Comparison of ENCODE assay signal across 17 mouse cellular contexts in the genomic region with DNA sequence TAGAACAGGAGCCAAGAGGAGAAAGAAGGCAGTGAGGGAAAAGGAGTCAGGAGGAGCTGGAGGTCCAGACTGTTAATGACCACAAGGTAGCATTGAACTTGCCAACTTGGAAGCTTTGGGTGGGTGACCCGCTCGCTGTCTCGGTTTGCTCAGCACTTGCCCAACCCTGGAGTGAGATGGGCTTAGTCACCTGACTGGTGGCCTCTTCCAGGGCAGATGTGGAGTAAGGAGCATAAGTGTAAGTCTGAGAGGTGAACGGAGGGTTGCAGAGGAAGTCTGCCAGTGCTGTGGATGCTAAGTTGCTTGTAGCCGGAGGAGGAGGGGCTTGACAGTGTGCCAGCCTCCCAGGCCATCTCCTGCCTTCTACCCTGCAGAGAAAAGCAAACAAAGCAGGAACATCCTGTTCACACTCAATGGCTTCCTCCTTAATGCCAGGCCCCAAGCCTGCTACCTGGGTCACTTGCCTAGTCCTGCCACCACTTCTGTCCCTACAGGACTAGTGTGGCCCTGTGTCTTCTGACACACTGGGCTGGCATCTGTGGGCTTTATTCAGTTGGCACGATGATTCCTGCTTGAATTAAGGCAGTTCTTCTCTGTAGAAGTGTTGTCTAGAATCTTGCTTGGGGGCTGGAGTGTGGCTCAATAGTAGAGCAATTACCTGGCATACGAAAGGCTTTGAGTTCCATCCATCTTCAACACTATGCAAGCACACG. TPM values are rescaled to one million over a fixed set of nuclear protein-coding genes. Genes with fewer than 3 reads are reported as not detected.
DNase-seq lines count a peak whose midpoint lies in the region; ATAC-seq and TF ChIP-seq lines count a peak whose summit lies in the region.
"Had no signal": no experiment of that assay in that cellular context is flagged by ENCODE, and none has a peak within 500 bp of the region (broad histone marks: within the 10 kb centered on the region; RNA-seq: fewer than 3 reads in every experiment).

No protein-coding gene starts in this region.

- H3K4me1 ChIP-seq in lung, embryonic 14.5 days (ENCODE audit: insufficient read depth) = peaks cover 5% of the 10 kb centered on the region; the same call in 1 of the 2 replicates
- H3K4me1 ChIP-seq in lung, adult 2 months (ENCODE audit: control insufficient read depth, insufficient read depth, low read length) = 0 out of 2 replicates have a peak, but pooled peaks cover 3% of the 10 kb centered on the region
- peaks cover 9% of the 10 kb centered on the region for H3K4me1 ChIP-seq in hindbrain, embryonic 16.5 days (ENCODE audit: control insufficient read depth, insufficient read depth, low read depth, low read length)

- ATAC-seq in lung, embryonic 14.5 days (ENCODE audit: insufficient read depth) = no peak
- ATAC-seq in hindbrain, embryonic 16.5 days = no peak

- no peak overlapping the region for H3K27ac ChIP-seq in lung, embryonic 14.5 days (ENCODE audit: low read depth)
- no peak overlapping the region for H3K27ac ChIP-seq in hindbrain, embryonic 16.5 days (ENCODE audit: low read depth, low read length)
- H3K27ac ChIP-seq: heart, embryonic 13.5 days; hindbrain, embryonic 10.5 days; kidney, postnatal 0 days; liver, embryonic 14.5 days; neural tube, embryonic 15.5 days had no signal

- 77% methylated on average over 8 of the region's 8 CpGs for WGBS in lung, embryonic 14.5 days
- WGBS in lung, adult 2 months = 72% methylated on average over 8 of the region's 8 CpGs
- WGBS in hindbrain, embryonic 16.5 days = 90% methylated on average over 8 of the region's 8 CpGs

- H3K4me3 ChIP-seq in lung, embryonic 14.5 days (ENCODE audit: low read depth, low read length) = no peak overlapping the region
- no peak overlapping the region for H3K4me3 ChIP-seq in lung, adult 2 months (replicated peaks; ENCODE audit: extremely low read depth, low read depth, low read length)
- no peak overlapping the region for H3K4me3 ChIP-seq in hindbrain, embryonic 16.5 days (ENCODE audit: low read length)
- H3K4me3 ChIP-seq: heart, embryonic 13.5 days; hindbrain, embryonic 10.5 days; neural tube, embryonic 15.5 days had no signal

- H3K36me3 ChIP-seq in lung, embryonic 14.5 days (ENCODE audit: insufficient read depth) = no peaks in the 10 kb centered on the region
- H3K36me3 ChIP-seq in hindbrain, embryonic 16.5 days (ENCODE audit: control insufficient read depth, insufficient read depth, low read length) = no peaks in the 10 kb centered on the region
- H3K36me3 ChIP-seq: heart, embryonic 13.5 days; hindbrain, embryonic 10.5 days; neural tube, embryonic 15.5 days had no signal

- no peak for TF ChIP-seq POLR2A in lung, adult 2 months (IDR thresholded peaks at IDR 0.05; ENCODE audit: borderline replicate concordance, extremely low read depth, low read depth, low read length)

- no peak overlapping the region for H3K4me2 ChIP-seq in lung, embryonic 14.5 days
- no peak overlapping the region for H3K4me2 ChIP-seq in hindbrain, embryonic 16.5 days (ENCODE audit: low read length)
- H3K4me2 ChIP-seq: heart, embryonic 13.5 days; neural tube, embryonic 15.5 days had no signal

- peak; percentile 56 for DNase-seq in lung, embryonic 14.5 days
- DNase-seq in lung, adult 2 months = no peak
- peak; percentile 40 for DNase-seq in adrenal gland, postnatal 25 days
- peak; percentile 63 for DNase-seq in kidney, adult 9 months
- peak; percentile 66 to 82 for DNase-seq in lung, postnatal 4 days
- DNase-seq in frontal cortex, postnatal 36 days (ENCODE audit: low spot score in 2 of 2) = no peak
- DNase-seq: cerebellum, adult 11 months; embryo, embryonic 11 days; layer of hippocampus, postnatal 36 days; left cerebral cortex, postnatal 4 days; thymus, adult 18-20 months had no signal

- no peak overlapping the region for H3K9ac ChIP-seq in lung, embryonic 14.5 days
- H3K9ac ChIP-seq in hindbrain, embryonic 16.5 days (ENCODE audit: low read depth, low read length) = no peak overlapping the region
- H3K9ac ChIP-seq: heart, embryonic 13.5 days; liver, embryonic 14.5 days; neural tube, embryonic 15.5 days had no signal

- TF ChIP-seq CTCF in lung, embryonic 14.5 days (IDR thresholded peaks at IDR 0.05; ENCODE audit: low read depth) = no peak
- no peak for TF ChIP-seq CTCF in lung, adult 2 months (IDR thresholded peaks at IDR 0.05; ENCODE audit: insufficient read depth, low read length)

- no peaks in the 10 kb centered on the region for H3K9me3 ChIP-seq in lung, embryonic 14.5 days (ENCODE audit: low read depth, low read length)
- no peaks in the 10 kb centered on the region for H3K9me3 ChIP-seq in hindbrain, embryonic 16.5 days (ENCODE audit: control insufficient read depth, low read length)
- H3K9me3 ChIP-seq: heart, embryonic 13.5 days; hindbrain, embryonic 10.5 days; neural tube, embryonic 15.5 days had no signal

- no peaks in the 10 kb centered on the region for H3K27me3 ChIP-seq in lung, embryonic 14.5 days (ENCODE audit: insufficient read depth, low read length)
- H3K27me3 ChIP-seq in hindbrain, embryonic 16.5 days (replicated peaks; ENCODE audit: control insufficient read depth, insufficient read depth, low read length) = no peaks in the 10 kb centered on the region; the same call in 1 of the 2 replicates
- H3K27me3 ChIP-seq: neural tube, embryonic 15.5 days had no signal

RNA-seq across cellular contexts. Expression of a gene that starts 6.6 kb away (rescaled TPM):
- 7.3 and 8.0 TPM in 2 replicates for polyA plus RNA-seq in lung, embryonic 14.5 days (2014; fragmentation: Nextera tagmentation; extraction: Ambion mirVana)
- polyA plus RNA-seq in lung, adult 2 months (2012; rRNA removed) = 32.8 and 34.0 TPM in 2 replicates
- 16.5 and 18.0 TPM in 2 replicates for total RNA-seq in adrenal gland, postnatal 25 days (2021)
- 1.1 and 1.5 TPM in 2 replicates for polyA plus RNA-seq in hindbrain, embryonic 16.5 days (2015; fragmentation: Nextera tagmentation; extraction: Ambion mirVana)

RNA-seq across cellular contexts. Expression of a gene that starts 45.1 kb away (rescaled TPM):
- 1.9 and 3.1 TPM in 2 replicates for polyA plus RNA-seq in lung, embryonic 14.5 days (2014; fragmentation: Nextera tagmentation; extraction: Ambion mirVana)
- not detected in 2 replicates for polyA plus RNA-seq in lung, adult 2 months (2012; rRNA removed)
- not detected in 2 replicates for total RNA-seq in adrenal gland, postnatal 25 days (2021)
- 11.4 and 14.0 TPM in 2 replicates for polyA plus RNA-seq in hindbrain, embryonic 16.5 days (2015; fragmentation: Nextera tagmentation; extraction: Ambion mirVana)
- polyA plus RNA-seq: heart, embryonic 13.5 days; liver, embryonic 14.5 days had no signal

RNA-seq across cellular contexts. Expression of a gene that starts 45.1 kb away (rescaled TPM):
- 0.78 and 1.0 TPM in 2 replicates for polyA plus RNA-seq in lung, embryonic 14.5 days (2014; fragmentation: Nextera tagmentation; extraction: Ambion mirVana)
- polyA plus RNA-seq in lung, adult 2 months (2012; rRNA removed) = not detected in 2 replicates
- total RNA-seq in adrenal gland, postnatal 25 days (2021) = not detected in 2 replicates
- polyA plus RNA-seq in hindbrain, embryonic 16.5 days (2015; fragmentation: Nextera tagmentation; extraction: Ambion mirVana) = 1.8 and 2.3 TPM in 2 replicates
- polyA plus RNA-seq: heart, embryonic 13.5 days; liver, embryonic 14.5 days had no signal

Comparison
In these comparisons a context has a peak if more than half of its experiments do, and no peak if none do; other contexts are left out.
1. DNase-seq: peak in lung, embryonic 14.5 days (single experiment), adrenal gland, postnatal 25 days (single experiment), kidney, adult 9 months (single experiment) and lung, postnatal 4 days (2 of 2); none in lung, adult 2 months (single experiment) and frontal cortex, postnatal 36 days (0 of 2).